In the genomic region with DNA sequence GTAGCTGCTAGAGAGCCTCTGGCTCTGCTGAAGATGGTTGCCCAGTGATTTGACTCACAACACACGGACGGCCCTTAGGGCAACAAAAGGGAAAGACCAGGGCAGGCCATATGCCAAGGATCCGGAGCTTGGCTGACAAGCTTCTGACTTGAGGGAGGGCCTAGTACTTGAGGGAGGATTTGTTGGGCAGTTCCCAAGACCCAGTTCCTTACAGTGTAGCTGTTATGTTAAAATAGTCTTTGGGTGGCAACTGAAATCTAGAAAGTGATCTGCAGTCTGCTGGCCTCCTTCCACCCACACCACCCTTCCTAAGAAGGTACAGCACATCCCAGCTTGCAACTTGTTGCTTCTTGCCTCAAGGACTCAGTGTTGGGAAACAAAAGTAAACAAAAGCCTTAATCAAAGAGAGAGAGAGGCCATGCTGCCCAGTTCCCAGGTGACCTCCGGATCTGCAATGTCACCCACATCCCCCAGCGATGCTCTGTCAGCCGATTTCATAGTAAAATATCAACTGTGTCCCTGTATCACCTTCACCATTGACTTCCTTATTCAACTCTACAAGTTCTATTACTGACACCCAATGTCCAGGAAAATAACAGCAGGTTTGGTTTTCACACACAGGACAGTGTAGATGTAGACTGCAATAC, we compare ENCODE assay signal across 9 mouse cellular contexts. TPM values are rescaled to one million over a fixed set of nuclear protein-coding genes. Genes with fewer than 3 reads are reported as not detected.
A peak's percentile ranks its signal among the peaks of the same experiment; 100 is the strongest.
DNase-seq lines count a peak whose midpoint lies in the region; ATAC-seq and TF ChIP-seq lines count a peak whose summit lies in the region.
"Had no signal": no experiment of that assay in that cellular context is flagged by ENCODE, and none has a peak within 500 bp of the region (broad histone marks: within the 10 kb centered on the region; RNA-seq: fewer than 3 reads in every experiment).

Bbox1 (minus strand) TSS at position 52 of the 647 bp plus-strand sequence.

- no peaks in the 10 kb centered on the region for H3K36me3 ChIP-seq in midbrain, postnatal 0 days (ENCODE audit: insufficient read depth, low read length)
- H3K36me3 ChIP-seq in midbrain, embryonic 10.5 days = no peaks in the 10 kb centered on the region

- no peaks in the 10 kb centered on the region for H3K9me3 ChIP-seq in midbrain, postnatal 0 days (ENCODE audit: low read length)
- H3K9me3 ChIP-seq in midbrain, embryonic 10.5 days (replicated peaks) = no peaks in the 10 kb centered on the region
- H3K9me3 ChIP-seq: megakaryocyte, embryonic 14.5 days had no signal

- H3K27me3 ChIP-seq in midbrain, postnatal 0 days (ENCODE audit: insufficient read depth, low read length) = no peaks in the 10 kb centered on the region
- no peaks in the 10 kb centered on the region for H3K27me3 ChIP-seq in midbrain, embryonic 10.5 days (ENCODE audit: low read depth, poor library complexity, severe bottlenecking)
- H3K27me3 ChIP-seq: megakaryocyte, embryonic 14.5 days had no signal

- no peak within 1 kb of the TSS for H3K27ac ChIP-seq in midbrain, postnatal 0 days (ENCODE audit: low read depth, low read length)
- no peak within 1 kb of the TSS for H3K27ac ChIP-seq in midbrain, embryonic 10.5 days (replicated peaks)

- no peak within 1 kb of the TSS for H3K4me2 ChIP-seq in midbrain, postnatal 0 days (ENCODE audit: low read depth, low read length, poor library complexity, severe bottlenecking)

- no peak for TF ChIP-seq CTCF in midbrain, postnatal 0 days (IDR thresholded peaks at IDR 0.05)

- DNase-seq in cerebellum, adult 11 months = no peak
- peak; percentile 55 for DNase-seq in midbrain, postnatal 0 days (ENCODE audit: low spot score)
- no peak for DNase-seq in midbrain, embryonic 10.5 days (ENCODE audit: low spot score)
- DNase-seq in heart, postnatal 36 days = peak; percentile 9 to 13
- DNase-seq in skeletal muscle tissue, adult 2 months (ENCODE audit: low read depth, low spot score) = peak; percentile 12
- no peak for DNase-seq in thymus, postnatal 14 days
- DNase-seq in frontal cortex, postnatal 14 days (ENCODE audit: low spot score in 2 of 2) = no peak

- H3K9ac ChIP-seq in midbrain, postnatal 0 days (replicated peaks; ENCODE audit: low read length, poor library complexity, severe bottlenecking) = no peak within 1 kb of the TSS

- H3K4me1 ChIP-seq in midbrain, postnatal 0 days (ENCODE audit: insufficient read depth, low read length) = no peaks in the 10 kb centered on the region
- H3K4me1 ChIP-seq in midbrain, embryonic 10.5 days = no peaks in the 10 kb centered on the region
- H3K4me1 ChIP-seq: megakaryocyte, embryonic 14.5 days had no signal

- H3K4me3 ChIP-seq in midbrain, postnatal 0 days (ENCODE audit: low read depth, low read length) = no peak within 1 kb of the TSS
- no peak within 1 kb of the TSS for H3K4me3 ChIP-seq in midbrain, embryonic 10.5 days
- H3K4me3 ChIP-seq: megakaryocyte, embryonic 14.5 days had no signal

- ATAC-seq in cerebellum, adult (ENCODE audit: insufficient number of reproducible peaks, low FRiP score, low TSS enrichment) = peak; percentile 40
- ATAC-seq in midbrain, postnatal 0 days (ENCODE audit: low FRiP score) = peak; percentile 56; the same call in 1 of the 2 replicates

- intact Hi-C loops in heart, postnatal 36 days (cut with DNase I) = no loop called here

- 83% methylated on average over 6 of the region's 6 CpGs for WGBS in midbrain, postnatal 0 days
- 90% methylated on average over 6 of the region's 6 CpGs for WGBS in midbrain, embryonic 10.5 days

RNA-seq across cellular contexts. Expression of gene Bbox1, which starts in this region (rescaled TPM):
- 2.4 and 3.3 TPM in 2 replicates for total RNA-seq in midbrain, postnatal 0 days (2014; rRNA removed)
- polyA plus RNA-seq in midbrain, postnatal 0 days (2015; fragmentation: Nextera tagmentation; extraction: Ambion mirVana) = 3.0 and 3.1 TPM in 2 replicates
- polyA plus RNA-seq in midbrain, embryonic 10.5 days (2016; fragmentation: Nextera tagmentation; extraction: Ambion mirVana) = not detected in 2 replicates
- not detected for total RNA-seq in heart, postnatal 36 days (2021)

Comparison
In these comparisons a context has a peak if more than half of its experiments do, and no peak if none do; other contexts are left out.
1. DNase-seq: peak in midbrain, postnatal 0 days (single experiment) and skeletal muscle tissue, adult 2 months (single experiment); none in cerebellum, adult 11 months (single experiment), midbrain, embryonic 10.5 days (single experiment), thymus, postnatal 14 days (single experiment) and frontal cortex, postnatal 14 days (0 of 2).
2. Peak in DNase-seq in heart, postnatal 36 days; RNA of the gene not detected or under 1 TPM.